Mouse (Mus musculus) left cerebral cortex, adult 18-20 months (tissue): ENCODE measurements around the gene Ppp1r16b. TPM values are rescaled to one million over a fixed set of nuclear protein-coding genes. Genes with fewer than 3 reads are reported as not detected.

Source experiments
- DNase-seq, 2 experiments: peaks; one replicate each; pipeline ENCODE4 v3.0.0; 2021 to 2022; ENCODE audit warnings: low spot score in 2 of 2, mixed read lengths in 1 of 2
- total RNA-seq, 2 experiments: library from RNA; stranded (reverse); gene quantifications; 2 replicates each; pipeline ENCODE4 v1.2.3; 2021

Gene Ppp1r16b
- total RNA-seq, 2 experiments from 2014 or later, result 124 to 132 TPM

DNA sequence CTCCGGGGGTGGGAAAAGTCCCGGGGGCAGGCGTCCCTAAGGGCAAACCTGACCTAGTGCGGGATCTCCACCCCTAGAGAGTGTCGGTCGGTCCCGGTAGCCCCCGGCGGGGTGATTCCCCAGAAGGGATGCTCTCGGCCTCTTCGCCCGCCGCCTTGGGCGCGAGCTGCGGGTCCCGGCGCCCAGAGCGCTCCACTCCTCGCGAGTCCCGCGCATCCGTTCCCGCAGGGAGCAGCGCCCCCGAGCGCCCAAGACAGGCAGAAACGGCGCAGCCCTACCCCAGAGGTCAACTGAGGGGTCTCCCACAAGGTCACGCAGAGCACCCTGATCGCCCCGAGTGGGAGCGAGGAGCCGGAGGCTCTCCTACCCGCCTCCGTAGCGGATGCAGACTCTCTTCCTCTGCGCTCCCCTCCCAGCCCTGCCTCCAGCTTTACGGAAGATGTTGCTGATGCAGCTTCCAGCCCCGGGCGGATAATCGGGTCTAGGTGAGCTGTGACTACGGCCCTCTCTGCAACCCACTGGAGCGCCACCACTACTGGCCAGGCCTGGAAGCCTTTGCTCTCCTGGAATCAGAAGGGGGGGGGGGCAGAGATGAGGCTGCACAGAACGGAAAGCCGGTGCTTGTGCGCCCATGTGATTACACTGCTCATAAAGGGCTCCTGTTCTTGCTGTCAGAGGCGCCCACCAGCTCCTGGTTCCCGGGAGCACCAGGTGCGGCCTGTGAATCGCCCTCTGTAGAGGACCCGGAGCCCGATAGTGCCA is 2.7 kb downstream of the Ppp1r16b start:
- DNase-seq, result peak in 1 of 2 experiments; percentile 66

DNA sequence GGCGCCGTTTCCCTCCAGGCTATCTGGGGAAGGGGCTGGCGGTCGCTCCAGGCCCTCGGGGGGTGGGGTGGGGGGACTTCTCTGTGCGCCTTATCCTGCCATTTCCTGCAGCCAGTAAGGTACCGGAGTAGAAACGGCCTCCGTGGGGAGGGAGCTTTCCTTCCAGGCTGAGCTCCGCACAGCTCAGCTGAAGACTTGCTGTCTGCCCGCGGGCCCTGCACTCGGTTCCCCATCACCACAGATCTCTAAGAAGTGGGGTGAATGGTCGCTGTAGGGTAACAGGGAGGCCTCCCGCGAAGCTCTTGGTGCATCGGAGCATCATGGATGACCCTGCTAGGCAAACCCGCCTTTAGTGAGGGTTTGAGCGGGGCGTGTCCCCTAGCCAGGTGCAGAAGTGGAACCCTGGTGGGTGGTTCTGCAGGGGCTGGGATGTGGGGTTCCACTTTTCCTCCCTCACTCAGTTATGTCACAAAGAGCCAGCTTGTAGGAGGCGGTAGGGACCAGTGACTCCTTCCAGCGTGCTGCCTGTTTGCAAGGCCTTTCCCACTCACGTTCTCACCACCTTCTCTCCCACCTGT is 3.3 kb downstream of the Ppp1r16b start:
- peak in 1 of 2 experiments; percentile 51 for DNase-seq

- no peak for DNase-seq
Measured at GRCm38 (mm10) chr2:158669199-158670195, 4.3 kb downstream of the Ppp1r16b start.

DNA sequence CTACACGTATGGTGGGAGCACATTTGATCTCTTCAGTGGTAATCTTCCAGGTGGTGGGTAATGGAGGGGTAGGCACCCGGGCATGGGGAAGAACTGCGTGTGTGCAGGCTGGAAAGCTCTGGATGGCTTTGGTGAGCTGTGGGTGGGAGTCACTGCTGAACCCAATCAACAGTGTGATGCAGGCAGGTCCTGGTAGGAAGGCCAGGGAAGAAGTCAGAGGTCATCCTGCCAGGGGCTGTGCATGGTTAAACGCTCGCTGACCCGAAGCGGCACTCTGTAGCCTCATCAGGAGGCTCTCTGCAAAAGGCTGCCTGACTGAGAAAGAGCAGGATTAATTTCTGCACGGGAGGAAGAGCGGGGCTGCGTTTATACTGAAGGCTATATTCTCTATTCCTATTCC is 5.4 kb downstream of the Ppp1r16b start:
- DNase-seq, result no peak

- no peak for DNase-seq
Measured at GRCm38 (mm10) chr2:158672829-158673228, 7.6 kb downstream of the Ppp1r16b start.

DNA sequence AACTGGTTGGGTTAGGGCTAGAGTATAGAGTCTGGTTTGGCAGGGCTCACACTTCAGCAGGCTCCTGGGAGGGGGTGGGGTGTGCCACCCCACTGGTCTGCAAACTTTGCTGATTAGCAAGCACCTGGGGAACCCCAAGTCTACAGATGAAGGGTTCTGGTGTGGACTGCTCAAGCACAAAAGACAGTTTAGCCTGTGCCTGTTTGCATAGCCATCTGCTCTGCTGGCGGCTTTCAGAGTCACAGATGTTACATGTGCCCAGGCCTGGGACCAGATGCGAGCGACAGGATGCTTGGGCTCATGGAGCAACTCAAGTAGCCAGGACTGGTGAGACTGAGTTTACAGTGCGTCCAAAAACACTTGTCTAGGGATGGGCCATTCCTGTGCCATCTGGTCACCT is 8.3 kb downstream of the Ppp1r16b start:
- no peak for DNase-seq

DNA sequence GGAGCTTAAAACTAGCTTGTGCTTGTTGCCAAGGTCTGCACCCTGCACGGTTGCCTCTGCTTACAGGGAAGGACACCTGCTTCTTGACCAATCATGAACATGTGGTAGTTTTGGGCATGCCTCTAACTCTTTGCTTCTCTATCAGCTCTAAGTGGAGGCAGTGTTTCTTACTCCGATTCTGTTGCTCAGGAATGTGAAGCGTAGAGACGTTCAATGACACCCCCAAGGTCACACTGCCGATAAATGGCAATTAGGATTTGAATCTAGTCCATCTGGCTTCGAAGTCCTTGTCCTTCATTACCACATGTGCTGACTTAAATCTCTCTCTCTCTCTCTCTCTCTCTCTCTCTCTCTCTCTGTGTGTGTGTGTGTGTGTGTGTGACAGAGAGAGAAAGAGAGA is 8.9 kb downstream of the Ppp1r16b start:
- no peak for DNase-seq

- DNase-seq, result no peak
Measured at GRCm38 (mm10) chr2:158674759-158675158, 9.6 kb downstream of the Ppp1r16b start.

DNA sequence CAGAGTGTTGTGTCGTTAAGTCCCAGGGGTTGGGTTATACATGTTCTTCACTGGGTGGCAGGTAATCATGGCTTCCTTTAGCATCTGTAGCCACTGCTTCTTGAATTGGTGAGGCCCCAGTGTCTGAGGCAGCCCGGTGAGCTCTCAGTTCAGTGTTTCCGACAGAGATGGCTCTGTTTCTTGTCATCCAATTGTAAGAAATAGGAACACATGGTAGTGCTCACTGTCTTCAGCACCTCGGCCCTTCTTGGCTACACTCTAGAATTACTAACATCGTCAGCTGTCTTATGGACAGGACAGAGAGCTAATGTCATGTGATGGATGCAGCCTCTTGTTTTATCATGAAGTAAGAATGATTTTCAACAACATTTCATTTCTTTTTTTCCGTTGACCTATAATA is 10.0 kb downstream of the Ppp1r16b start:
- DNase-seq, result no peak

GRCm38 (mm10) chr2:158675907-158676533 is 10.8 kb downstream of the Ppp1r16b start:
- DNase-seq, result no peak

DNA sequence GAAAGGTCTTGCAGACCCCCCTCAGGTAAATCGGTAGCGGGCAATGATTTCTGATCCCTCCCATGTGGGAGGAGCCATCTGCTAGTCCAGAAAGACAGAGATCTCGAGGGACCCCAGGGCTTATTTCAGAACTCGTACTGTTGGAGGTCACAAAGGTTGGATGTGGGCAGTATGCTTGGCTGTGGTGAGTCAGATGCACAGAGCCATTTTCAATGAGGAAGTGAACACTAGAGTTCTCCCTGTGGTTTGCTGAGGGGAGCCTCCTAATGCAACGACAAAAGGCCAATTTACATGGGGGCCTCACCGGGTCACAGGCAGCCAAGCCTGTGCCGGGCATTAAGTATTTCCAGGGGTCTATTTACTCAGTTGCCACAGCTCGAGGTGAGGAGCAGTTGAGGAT is 12.7 kb downstream of the Ppp1r16b start:
- no peak for DNase-seq

- DNase-seq, result no peak
Measured at GRCm38 (mm10) chr2:158679091-158679490, 13.9 kb downstream of the Ppp1r16b start.

GRCm38 (mm10) chr2:158680357-158680889 is 15.2 kb downstream of the Ppp1r16b start:
- no peak for DNase-seq

DNA sequence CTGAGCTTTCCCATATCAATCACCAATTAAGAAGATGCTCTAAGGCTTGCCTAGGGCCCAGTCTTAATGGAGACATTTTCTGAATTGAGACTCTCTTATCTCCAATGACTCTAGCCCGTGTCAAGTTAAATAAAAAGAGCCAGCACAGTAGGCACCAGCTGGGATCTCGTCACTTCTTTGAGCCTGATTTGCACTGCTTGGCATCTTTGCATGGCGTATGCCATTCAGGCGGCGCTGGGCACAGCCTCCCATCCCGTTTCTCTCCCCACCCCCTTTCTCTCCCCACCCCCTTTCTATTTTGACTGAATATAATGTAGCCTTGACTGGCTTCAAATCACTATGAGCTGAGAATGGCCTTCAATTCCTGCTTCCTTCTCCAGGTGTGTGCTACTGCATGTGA is 16.5 kb downstream of the Ppp1r16b start:
- DNase-seq, result no peak

- no peak for DNase-seq
Measured at GRCm38 (mm10) chr2:158682344-158683037, 17.3 kb downstream of the Ppp1r16b start.

- DNase-seq, result no peak
Measured at GRCm38 (mm10) chr2:158683038-158683413, 17.8 kb downstream of the Ppp1r16b start.

GRCm38 (mm10) chr2:158684247-158684843 is 19.1 kb downstream of the Ppp1r16b start:
- no peak for DNase-seq

- DNase-seq, result peak in 1 of 2 experiments; percentile 50
Measured at GRCm38 (mm10) chr2:158684910-158685309, 19.7 kb downstream of the Ppp1r16b start.

DNA sequence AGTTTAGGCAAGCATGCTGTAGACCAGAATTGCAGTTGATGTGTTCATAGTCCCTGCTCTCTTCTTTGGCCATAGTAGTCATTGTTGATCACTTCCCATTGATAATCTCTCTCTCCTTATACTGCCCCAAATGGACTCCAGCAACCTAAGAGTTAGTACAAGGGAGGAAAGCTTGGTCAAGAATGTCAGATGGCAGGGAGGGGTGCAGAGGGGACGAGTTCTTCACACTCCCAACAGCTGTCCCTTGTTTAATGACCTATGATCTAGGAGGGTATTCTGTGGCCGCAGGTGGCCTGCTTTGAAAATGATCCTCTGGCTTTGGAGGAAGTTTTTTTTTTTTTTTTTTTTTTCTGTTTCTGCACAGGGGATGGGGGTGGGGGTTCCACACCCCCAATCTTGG is 21.2 kb downstream of the Ppp1r16b start:
- no peak for DNase-seq

GRCm38 (mm10) chr2:158687804-158688241 is 22.6 kb downstream of the Ppp1r16b start:
- peak; percentile 83 to 86 for DNase-seq
